Mouse (Mus musculus) liver, adult 10 weeks (tissue): ENCODE data around the gene Ppcdc. TPM values are rescaled to one million over a fixed set of nuclear protein-coding genes. Genes with fewer than 3 reads are reported as not detected.

Experiments used
- polyA plus RNA-seq: library from polyadenylated mRNA; stranded (reverse); fragments of 350-450 nt; fragmentation: Illumina TruSeq; extraction: RNeasy Lipid Tissue Mini Kit (QIAGEN cat#74804); gene quantifications from one replicate; pipeline ENCODE4 v1.2.3, GENCODE M21; 2014; ENCODE audit warnings: low read depth, low replicate concordance

The Ppcdc gene
- polyA plus RNA-seq = 10.6 TPM

DNA sequence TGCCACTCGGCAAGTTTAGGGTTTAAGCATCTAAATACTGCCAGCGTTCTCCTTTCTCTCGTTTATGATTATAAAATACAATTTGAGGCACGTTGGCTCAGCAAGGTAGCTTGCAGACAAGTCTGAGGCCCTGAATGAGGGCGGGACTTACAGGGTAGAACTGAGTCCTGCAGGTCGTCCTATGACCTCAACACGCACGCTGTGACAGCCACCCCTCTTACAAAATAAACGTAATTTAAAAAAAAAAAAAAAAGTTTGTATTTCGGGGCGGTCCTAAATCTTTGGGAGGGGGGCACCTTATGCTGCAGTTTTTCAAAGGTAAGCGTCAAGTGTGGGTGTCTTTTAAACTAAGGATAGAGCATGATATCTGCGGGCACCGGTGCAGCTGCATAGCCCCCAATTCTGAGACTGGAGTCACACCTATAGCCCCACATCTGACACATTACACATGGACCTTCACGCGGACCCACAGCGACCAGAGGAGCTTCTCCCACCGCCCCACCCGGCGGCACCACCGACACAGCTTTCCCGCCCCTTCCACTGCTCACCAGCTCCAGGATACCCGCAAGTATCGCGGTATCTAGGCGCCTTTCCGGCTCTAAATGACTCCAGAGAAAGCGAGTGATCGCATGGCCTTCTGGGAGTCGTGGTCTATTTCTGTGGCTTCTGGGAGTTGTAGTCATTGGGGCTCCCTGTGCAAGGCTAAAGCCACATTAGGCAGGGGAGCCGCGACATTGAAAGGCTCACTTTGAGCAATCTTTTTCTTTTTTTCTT, at the start of gene Ppcdc:
Ppcdc (minus strand) TSS at position 603 of the 774 bp plus-strand sequence.

GRCm38 (mm10) chr9:57467896-57468549, 28.1 kb upstream of the Ppcdc start, which contains the start of gene Scamp5:
Scamp5 (minus strand) TSS chr9:57468060.

Other genes starting within 250 kb of the Ppcdc start
- gene Trcg1, start 203.6 kb downstream of the Ppcdc start, polyA plus RNA-seq = not detected
- 0.40 TPM for gene 1700017B05Rik, start 177.5 kb downstream of the Ppcdc start, polyA plus RNA-seq
- 3.3 TPM for gene Scamp5, start 27.9 kb upstream of the Ppcdc start, polyA plus RNA-seq
- not detected for gene Rpp25, start 63.9 kb upstream of the Ppcdc start, polyA plus RNA-seq
- gene Cox5a, start 81.2 kb upstream of the Ppcdc start, polyA plus RNA-seq = 732 TPM
- gene Fam219b, start 97.4 kb upstream of the Ppcdc start, polyA plus RNA-seq = 2.8 TPM
- gene Mpi, start 112.6 kb upstream of the Ppcdc start, polyA plus RNA-seq = 4.0 TPM
- gene Scamp2, start 120.8 kb upstream of the Ppcdc start, polyA plus RNA-seq = 4.7 TPM
- 2.8 TPM for gene Ulk3, start 149.3 kb upstream of the Ppcdc start, polyA plus RNA-seq
- gene Cplx3, start 166.2 kb upstream of the Ppcdc start, polyA plus RNA-seq = not detected
- not detected for gene Lman1l, start 180.7 kb upstream of the Ppcdc start, polyA plus RNA-seq
- gene Csk, start 213.5 kb upstream of the Ppcdc start, polyA plus RNA-seq = 4.0 TPM
- 231 TPM for gene Cyp1a2, start 243.6 kb upstream of the Ppcdc start, polyA plus RNA-seq
- 0.74 TPM for gene Cyp1a1, start 247.8 kb upstream of the Ppcdc start, polyA plus RNA-seq